Mouse (Mus musculus) E14TG2a.4 (cell line): ENCODE measurements around the gene Rsl1.

Experiments
- CTCF ChIP-seq: conservative IDR thresholded peaks from 2 replicates; pipeline ENCODE4 v1.5.1; 2014; ENCODE audit warnings: low read length
- NANOG ChIP-seq: IDR thresholded peaks from 2 replicates; pipeline ENCODE4 v1.6.1; 2014; ENCODE audit warnings: borderline replicate concordance, low read length, mixed read lengths
- POU5F1 ChIP-seq: IDR thresholded peaks from 2 replicates; pipeline ENCODE4 v1.6.1; 2014; ENCODE audit warnings: low read length, borderline replicate concordance

GRCm38 (mm10) chr13:67128038-67128721 is 44.8 kb upstream of the Rsl1 start:
- 0 out of 2 replicates have a peak, but pooled peaks have one; percentile 2 for TF ChIP-seq CTCF
- no peak for TF ChIP-seq POU5F1
- no peak for TF ChIP-seq NANOG
